Mouse (Mus musculus): Measurements from ENCODE around the gene Cyp4f37.

The Cyp4f37 gene

GRCm38 (mm10) chr17:32685048-32685750, 64.1 kb downstream of the Cyp4f37 start, which contains the start of gene Cyp4f15:
Gene Cyp4f15, plus strand, starts transcription at chr17:32685627.
- peak; percentile 55 to 58 for DNase-seq
